8 mouse cellular contexts compared by ENCODE assay signal in the genomic region with DNA sequence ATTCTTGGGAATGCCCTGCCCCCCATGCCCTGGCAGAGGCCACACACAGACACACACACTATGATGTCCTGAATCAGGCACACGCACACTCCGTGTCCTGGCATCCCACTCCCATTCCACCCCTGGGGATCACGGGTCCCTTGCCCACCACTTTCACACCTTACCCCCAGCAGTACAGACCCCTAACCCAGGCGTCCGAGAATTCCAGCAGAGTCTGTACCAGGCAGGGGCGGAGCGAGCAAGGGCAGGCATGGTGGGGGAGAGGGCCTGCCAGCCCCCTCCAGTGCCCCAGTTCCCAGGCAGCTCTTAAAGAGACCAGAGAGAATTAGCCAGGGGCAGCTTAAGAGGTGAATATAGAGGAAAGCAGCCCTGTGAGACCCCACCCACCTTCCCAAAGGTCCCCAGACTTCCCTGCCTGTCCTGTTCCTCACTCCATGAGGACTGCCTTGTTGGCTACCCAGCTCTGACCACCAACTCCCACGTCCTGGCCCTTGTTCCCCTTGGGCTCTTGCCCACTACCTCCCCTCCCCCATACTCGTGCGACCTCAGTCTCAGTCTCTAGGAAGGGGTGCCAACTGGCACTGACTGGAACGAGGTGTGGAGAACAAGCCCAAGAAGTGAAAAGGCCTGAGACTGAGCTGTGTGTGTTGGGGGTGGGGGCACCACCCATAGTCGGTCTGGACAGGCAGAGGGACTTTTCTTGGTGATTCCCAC. TPM values are rescaled to one million over a fixed set of nuclear protein-coding genes. Genes with fewer than 3 reads are reported as not detected.
A peak's percentile ranks its signal among the peaks of the same experiment; 100 is the strongest.
DNase-seq lines count a peak whose midpoint lies in the region; ATAC-seq and TF ChIP-seq lines count a peak whose summit lies in the region.

A gene (minus strand): TSS at position 200 of the 714 bp plus-strand sequence.

- peaks cover 39% of the 10 kb centered on the region for H3K4me1 ChIP-seq in hindbrain, embryonic 10.5 days (replicated peaks)
- H3K4me1 ChIP-seq in hindbrain, embryonic 11.5 days (replicated peaks; ENCODE audit: control insufficient read depth, insufficient read depth, low read length): no peaks in the 10 kb centered on the region
- H3K4me1 ChIP-seq in limb, embryonic 15.5 days: peaks cover 24% of the 10 kb centered on the region

- POLR2A ChIA-PET in Patski (lab: Charles Lee): interaction anchor here (1.2 kb wide), 1 partner anchor 9 kb away, joined by 3 read pairs; no protein-coding TSS in a partner anchor

- ATAC-seq in hindbrain, embryonic 11.5 days (ENCODE audit: low FRiP score): no peak
- peak; percentile 23 for ATAC-seq in Patski
- ATAC-seq in granulocyte monocyte progenitor cell, adult 5-6 weeks (replicated peaks; ENCODE audit: poor library complexity, severe bottlenecking): no peak
- ATAC-seq in limb, embryonic 15.5 days (ENCODE audit: insufficient number of reproducible peaks, low FRiP score, low TSS enrichment, low read depth): no peak
- no peak for ATAC-seq in erythroid progenitor cell, adult 5-6 weeks (replicated peaks; ENCODE audit: low FRiP score, poor library complexity, severe bottlenecking)

- no peak within 1 kb of the TSS for H3K9ac ChIP-seq in hindbrain, embryonic 11.5 days (ENCODE audit: low read depth, low read length)
- H3K9ac ChIP-seq in limb, embryonic 15.5 days: no peak within 1 kb of the TSS

- H3K36me3 ChIP-seq in hindbrain, embryonic 10.5 days: no peaks in the 10 kb centered on the region
- H3K36me3 ChIP-seq in hindbrain, embryonic 11.5 days (ENCODE audit: control insufficient read depth, insufficient read depth, low read length): no peaks in the 10 kb centered on the region
- no peaks in the 10 kb centered on the region for H3K36me3 ChIP-seq in limb, embryonic 15.5 days

- intact Hi-C loops in gastrocnemius, postnatal 36 days (cut with DNase I): no loop called here

- WGBS in hindbrain, embryonic 10.5 days: 47% methylated on average over 12 of the region's 12 CpGs
- WGBS in hindbrain, embryonic 11.5 days: 42% methylated on average over 12 of the region's 12 CpGs
- whole genome bisulfite sequencing in limb, embryonic 15.5 days: 32% methylated on average over 12 of the region's 12 CpGs

- H3K4me2 ChIP-seq in hindbrain, embryonic 11.5 days (replicated peaks; ENCODE audit: low read depth, low read length): no peak within 1 kb of the TSS
- H3K4me2 ChIP-seq in limb, embryonic 15.5 days: peak within 1 kb of the TSS; percentile 15; the same call in 1 of the 2 replicates

- no peaks in the 10 kb centered on the region for H3K9me3 ChIP-seq in hindbrain, embryonic 10.5 days
- no peaks in the 10 kb centered on the region for H3K9me3 ChIP-seq in hindbrain, embryonic 11.5 days (ENCODE audit: control insufficient read depth, low read length)
- H3K9me3 ChIP-seq in limb, embryonic 15.5 days: no peaks in the 10 kb centered on the region

- CTCF ChIA-PET in Patski (lab: Charles Lee): interaction anchor here (1.0 to 1.9 kb wide), 4 partner anchors 21 to 54 kb away, joined by 3 to 13 read pairs (median 4); a partner anchor contains a TSS

- no peak for DNase-seq in hindbrain, embryonic 10.5 days (ENCODE audit: low spot score)
- no peak for DNase-seq in hindbrain, embryonic 11.5 days (ENCODE audit: low spot score)
- DNase-seq in Patski (ENCODE audit: low read depth, low spot score): no peak
- peak; percentile 90 for DNase-seq in retina, postnatal 1 day
- no peak for DNase-seq in gastrocnemius, postnatal 36 days

- TF ChIP-seq CTCF in Patski (IDR thresholded peaks at IDR 0.05): no peak

- no peak within 1 kb of the TSS for H3K4me3 ChIP-seq in hindbrain, embryonic 10.5 days
- no peak within 1 kb of the TSS for H3K4me3 ChIP-seq in hindbrain, embryonic 11.5 days (ENCODE audit: low read depth, low read length)
- H3K4me3 ChIP-seq in limb, embryonic 15.5 days: no peak within 1 kb of the TSS

- in situ Hi-C loops in Patski (cut with MboI; ENCODE audit: low pct_unique_long_range_greater_than_20kb): no loop called here

- H3K27ac ChIP-seq in hindbrain, embryonic 10.5 days: peak within 1 kb of the TSS; percentile 69
- no peak within 1 kb of the TSS for H3K27ac ChIP-seq in hindbrain, embryonic 11.5 days (ENCODE audit: low read depth, low read length)
- H3K27ac ChIP-seq in limb, embryonic 15.5 days: no peak within 1 kb of the TSS; the same call in 1 of the 2 replicates

- peaks cover 50% of the 10 kb centered on the region for H3K27me3 ChIP-seq in hindbrain, embryonic 10.5 days (ENCODE audit: insufficient read depth, poor library complexity, severe bottlenecking)
- H3K27me3 ChIP-seq in hindbrain, embryonic 11.5 days (ENCODE audit: control insufficient read depth, insufficient read depth, low read length): no peaks in the 10 kb centered on the region
- H3K27me3 ChIP-seq in Patski: no peaks in the 10 kb centered on the region
- peaks cover 4% of the 10 kb centered on the region for H3K27me3 ChIP-seq in limb, embryonic 15.5 days

RNA-seq across cellular contexts. Expression of the gene that starts here (rescaled TPM):
- polyA plus RNA-seq in hindbrain, embryonic 10.5 days (2016; fragmentation: Nextera tagmentation; extraction: Ambion mirVana): 3.8 and 8.6 TPM in 2 replicates
- polyA plus RNA-seq in hindbrain, embryonic 11.5 days (2014; fragmentation: Nextera tagmentation; extraction: Ambion mirVana): 5.7 and 7.8 TPM in 2 replicates
- polyA plus RNA-seq in Patski (2021): 6.6 TPM
- 24.0 and 38.5 TPM in 2 replicates for total RNA-seq in granulocyte monocyte progenitor cell, adult 5-6 weeks (2014; fragmentation: Nextera tagmentation)
- total RNA-seq in granulocyte monocyte progenitor cell, adult 5-6 weeks (2017): 25.1 and 35.7 TPM in 2 replicates
- 23.1 and 24.5 TPM in 2 replicates for polyA plus RNA-seq in limb, embryonic 15.5 days (2015; fragmentation: Nextera tagmentation; extraction: Ambion mirVana)
- 11.9 and 14.7 TPM in 2 replicates for total RNA-seq in erythroid progenitor cell, adult 5-6 weeks (2015; ENCODE audit: low replicate concordance)
- total RNA-seq in erythroid progenitor cell, adult 5-6 weeks (2017; ENCODE audit: low replicate concordance): 4.5 and 15.1 TPM in 2 replicates
- 1 to 10 TPM; 1.2 to 1.4 TPM for total RNA-seq in gastrocnemius, postnatal 36 days (2021)
